Mouse (Mus musculus) cortical plate, adult 2 months (tissue): Measurements from ENCODE around the gene Higd1a. TPM values are rescaled to one million over a fixed set of nuclear protein-coding genes. Genes with fewer than 3 reads are reported as not detected.

Source experiments
- H3K27ac ChIP-seq: fragments of 200-500 bp; 2 replicates; pipeline ENCODE4 v1.5.1; 2012; ENCODE audit warnings: low read length, control low read depth, inconsistent platforms; ENCODE audit not compliant: insufficient read depth
- H3K4me1 ChIP-seq: fragments of 200-500 bp; 2 replicates; pipeline ENCODE4 v1.6.1; 2011; ENCODE audit warnings: low read length; ENCODE audit not compliant: control insufficient read depth, insufficient read depth
- H3K4me3 ChIP-seq: fragments of 200-500 bp; 2 replicates; pipeline ENCODE4 v1.5.1; 2011; ENCODE audit warnings: mild to moderate bottlenecking, low read length, control low read depth; ENCODE audit not compliant: insufficient read depth
- CTCF ChIP-seq: fragments of 200-500 bp; IDR thresholded peaks from 2 replicates; pipeline ENCODE4 v1.5.1; 2011; ENCODE audit warnings: mild to moderate bottlenecking, control low read depth, low read length; ENCODE audit not compliant: insufficient read depth; ENCODE audit errors: extremely low read depth
- POLR2A ChIP-seq: fragments of 200-500 bp; IDR thresholded peaks from 2 replicates; pipeline ENCODE4 v1.6.1; 2011; ENCODE audit warnings: mild to moderate bottlenecking, low read length, control low read depth; ENCODE audit not compliant: insufficient read depth; ENCODE audit errors: extremely low read depth
- polyA plus RNA-seq: library from polyadenylated mRNA; depleted of rRNA; stranded (reverse); fragments of >200 nt; gene quantifications from 2 replicates; pipeline ENCODE4 v1.2.3, GENCODE M21; 2012

The Higd1a gene
- polyA plus RNA-seq, 1 experiment, result 97.6 TPM

GRCm38 (mm10) chr9:121826356-121826755 lies 31.8 kb downstream of the Higd1a start:
- 0 out of 2 replicates have a peak overlapping the region, but pooled peaks have one; percentile 15 for H3K27ac ChIP-seq
- TF ChIP-seq CTCF, result no peak
- TF ChIP-seq POLR2A, result 0 out of 2 replicates have a peak, but pooled peaks have one; percentile 18

GRCm38 (mm10) chr9:121823991-121824390 lies 34.2 kb downstream of the Higd1a start:
- no peak for TF ChIP-seq CTCF
- no peak for TF ChIP-seq POLR2A
- Histone ChIP-seq H3K4me3 (no peak overlapping the region), H3K4me1 (peaks cover 19% of the 10 kb centered on the region), H3K27ac (no peak overlapping the region)

More at GRCm38 (mm10) chr9:121826356-121826755, 31.8 kb downstream of the Higd1a start:
- Histone ChIP-seq H3K4me1 (peaks cover 13% of the 10 kb centered on the region), H3K4me3 (no peak overlapping the region)

- Histone ChIP-seq H3K4me1 (peaks cover 19% of the 10 kb centered on the region), H3K27ac (peak overlapping the region; percentile 32; the same call in 1 of the 2 replicates), H3K4me3 (no peak overlapping the region)
- no peak for TF ChIP-seq CTCF
- TF ChIP-seq POLR2A, result no peak
These were observed 35.1 kb downstream of the Higd1a start for GRCm38 (mm10) chr9:121823051-121823450.

GRCm38 (mm10) chr9:121822585-121822991 lies 35.6 kb downstream of the Higd1a start:
- H3K4me1 ChIP-seq, result peaks cover 19% of the 10 kb centered on the region
- TF ChIP-seq CTCF (no peak), POLR2A (no peak)
- H3K27ac ChIP-seq, result no peak overlapping the region; the same call in 1 of the 2 replicates
- no peak overlapping the region for H3K4me3 ChIP-seq

DNA sequence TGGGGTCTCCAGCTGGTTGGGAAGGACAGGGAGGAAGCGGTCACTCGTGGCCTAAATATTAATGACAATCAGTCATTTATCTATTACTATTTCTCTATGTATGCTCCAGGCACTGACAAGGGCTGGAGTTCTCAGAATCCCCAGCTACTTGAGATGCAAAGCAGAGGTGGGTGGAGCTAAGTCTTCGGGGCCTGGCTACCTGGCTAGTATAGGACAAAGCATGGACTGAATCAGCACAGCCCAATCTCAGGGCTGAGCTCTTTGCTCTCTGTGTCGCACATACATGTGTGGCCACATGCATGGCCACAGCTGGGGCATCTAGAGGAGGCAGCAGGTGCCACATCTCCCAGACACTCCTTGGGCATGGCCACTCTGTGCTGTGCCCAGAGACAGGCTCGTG lies 37.4 kb downstream of the Higd1a start:
- Histone ChIP-seq H3K4me3 (no peak overlapping the region), H3K4me1 (peaks cover 11% of the 10 kb centered on the region), H3K27ac (no peak overlapping the region)
- TF ChIP-seq POLR2A, result no peak
- TF ChIP-seq CTCF, result no peak

DNA sequence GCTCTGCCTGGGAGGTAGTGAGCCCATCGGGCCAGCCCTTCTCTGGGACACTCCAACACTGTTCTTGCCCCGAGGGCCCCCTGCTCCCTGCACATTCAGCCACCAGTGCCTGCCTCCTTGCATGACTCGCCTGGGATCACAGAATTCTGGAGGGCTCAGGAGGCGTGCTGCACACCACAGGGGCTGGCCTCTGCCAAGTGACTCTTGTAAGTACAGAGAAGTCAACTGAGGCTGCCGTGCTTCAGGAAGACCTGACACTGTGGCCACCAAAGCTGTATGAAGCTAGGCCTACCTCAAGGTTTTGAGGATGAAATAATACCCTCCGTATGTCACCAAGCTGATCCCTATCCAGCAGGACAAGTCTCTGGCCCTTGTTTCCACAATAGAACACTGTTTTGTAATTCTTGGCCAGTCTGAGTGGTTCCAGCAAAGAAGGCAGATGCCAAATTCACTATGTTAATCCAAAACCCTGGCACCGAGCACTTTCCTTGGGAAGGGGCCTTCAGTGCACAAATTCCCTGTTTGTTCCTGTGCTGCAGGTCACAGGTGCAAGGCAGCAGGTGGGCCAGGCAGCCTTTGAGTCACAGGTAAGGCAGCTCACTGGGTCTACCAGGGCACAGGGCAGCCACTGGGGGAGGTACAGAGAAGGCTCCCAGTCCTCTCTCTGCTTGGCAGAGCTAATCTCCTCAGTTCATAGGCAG lies 38.2 kb downstream of the Higd1a start:
- TF ChIP-seq CTCF (no peak), POLR2A (no peak)
- Histone ChIP-seq H3K4me3 (no peak overlapping the region), H3K27ac (peak overlapping the region; percentile 82), H3K4me1 (peaks cover 9% of the 10 kb centered on the region; the same call in 1 of the 2 replicates)

- no peak for TF ChIP-seq POLR2A
- no peak for TF ChIP-seq CTCF
- Histone ChIP-seq H3K4me3 (no peak overlapping the region), H3K4me1 (peaks cover 9% of the 10 kb centered on the region; the same call in 1 of the 2 replicates), H3K27ac (peak overlapping the region; percentile 82)
These were observed 38.9 kb downstream of the Higd1a start for GRCm38 (mm10) chr9:121819073-121819770.

DNA sequence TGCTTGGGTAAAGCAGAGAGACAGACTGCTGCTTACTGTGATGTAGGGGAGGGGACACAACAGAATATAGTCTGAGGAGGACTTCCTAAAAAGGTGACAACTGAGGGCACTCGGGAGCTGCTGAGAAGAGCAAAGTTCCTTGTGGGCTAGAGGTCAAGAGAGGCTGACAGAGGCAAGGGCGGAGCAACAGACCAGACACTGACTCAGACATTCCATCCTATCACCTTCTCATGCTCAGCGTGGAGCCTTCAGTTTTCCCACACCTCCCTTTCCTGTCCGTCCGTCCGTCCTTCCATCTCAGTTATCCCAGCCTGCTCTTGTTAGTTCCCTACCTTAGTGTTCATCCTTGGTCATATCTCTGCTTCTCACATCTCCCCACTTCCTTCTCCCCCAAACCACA lies 43.0 kb downstream of the Higd1a start:
- no peak overlapping the region for H3K27ac ChIP-seq
- H3K4me3 ChIP-seq, result no peak overlapping the region
- peaks cover 6% of the 10 kb centered on the region; the same call in 1 of the 2 replicates for H3K4me1 ChIP-seq
- TF ChIP-seq CTCF (no peak), POLR2A (no peak)

DNA sequence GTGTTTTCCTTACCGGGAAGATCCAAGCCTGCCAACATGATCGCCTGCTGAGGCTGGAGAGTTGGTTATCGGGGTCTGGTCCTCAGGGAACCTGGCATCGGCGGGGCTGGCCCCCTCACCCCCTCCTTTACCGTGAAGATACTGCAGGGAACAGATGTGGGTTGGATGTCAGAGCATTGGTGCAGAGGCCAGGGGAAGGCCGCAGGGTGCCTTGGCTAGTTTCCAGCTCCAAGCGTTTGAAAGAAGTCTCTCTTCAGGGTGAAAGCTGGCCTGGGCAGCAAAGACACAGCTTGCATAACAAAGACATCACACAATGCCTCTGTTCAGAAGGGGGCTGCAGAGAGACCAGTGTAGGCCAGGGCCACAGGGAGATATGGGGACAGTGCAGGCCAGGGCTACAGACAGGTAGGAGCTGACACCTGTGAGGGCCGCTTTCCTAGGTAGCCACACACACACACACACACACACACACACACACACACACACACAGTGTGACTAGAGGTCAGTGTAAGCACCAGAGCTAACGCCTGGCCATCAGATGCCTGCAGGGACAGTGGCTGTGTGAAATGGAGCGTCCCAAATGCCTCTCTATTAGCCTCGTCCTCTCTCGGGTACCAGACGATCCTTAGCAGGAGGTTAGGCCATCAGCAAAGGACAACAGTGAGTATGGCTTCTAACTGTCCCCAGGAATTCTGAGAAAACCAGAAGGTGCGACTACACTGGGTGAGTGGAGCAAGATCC lies 47.9 kb downstream of the Higd1a start:
- Histone ChIP-seq H3K27ac (peak overlapping the region; percentile 83), H3K4me3 (no peak overlapping the region), H3K4me1 (peaks cover 4% of the 10 kb centered on the region)
- TF ChIP-seq POLR2A, result no peak
